Mouse (Mus musculus) left cerebral cortex, postnatal 25 days (tissue): Measurements from ENCODE around the gene Strn. TPM values are rescaled to one million over a fixed set of nuclear protein-coding genes. Genes with fewer than 3 reads are reported as not detected.

Experiments
- total RNA-seq, 2 experiments: library from RNA; stranded (reverse); gene quantifications; 2 replicates each; pipeline ENCODE4 v1.2.3; 2021

The Strn gene
- total RNA-seq, 2 experiments from 2014 or later, result 62.9 to 87.9 TPM

Other genes starting within 250 kb of the Strn start
- 1 to 10 TPM; 1.5 to 1.6 TPM for gene Vit, start 229.1 kb downstream of the Strn start, total RNA-seq
- gene Heatr5b, start 98.2 kb upstream of the Strn start, total RNA-seq, result 10 to 100 TPM; 53.5 to 56.2 TPM
- 10 to 100 TPM; 40.9 to 43.0 TPM for gene Gpatch11, start 98.4 kb upstream of the Strn start, total RNA-seq
- gene Eif2ak2, start 145.4 kb upstream of the Strn start, total RNA-seq, result 1 to 10 TPM; 3.5 to 4.5 TPM
- gene Sult6b1, start 169.8 kb upstream of the Strn start, total RNA-seq, result not detected
- gene Cebpzos, start 179.3 kb upstream of the Strn start, total RNA-seq, result 10 to 100 TPM; 29.6 to 32.8 TPM
- 10 to 100 TPM; 30.1 to 31.9 TPM for gene Cebpz, start 199.9 kb upstream of the Strn start, total RNA-seq
- gene Ndufaf7, start 199.9 kb upstream of the Strn start, total RNA-seq, result 10 to 100 TPM; 51.0 to 64.2 TPM